Mouse (Mus musculus) stomach, postnatal 0 days (tissue): ENCODE measurements around the gene Primpol.

Experiments used
- CTCF ChIP-seq: IDR thresholded peaks from 2 replicates; pipeline ENCODE4 v1.5.1; 2016; ENCODE audit warnings: antibody characterized with exemption, low read depth, mild to moderate bottlenecking, moderate library complexity
- EP300 ChIP-seq: optimal IDR thresholded peaks from 2 replicates; pipeline ENCODE3; 2016; ENCODE audit warnings: antibody characterized with exemption

DNA sequence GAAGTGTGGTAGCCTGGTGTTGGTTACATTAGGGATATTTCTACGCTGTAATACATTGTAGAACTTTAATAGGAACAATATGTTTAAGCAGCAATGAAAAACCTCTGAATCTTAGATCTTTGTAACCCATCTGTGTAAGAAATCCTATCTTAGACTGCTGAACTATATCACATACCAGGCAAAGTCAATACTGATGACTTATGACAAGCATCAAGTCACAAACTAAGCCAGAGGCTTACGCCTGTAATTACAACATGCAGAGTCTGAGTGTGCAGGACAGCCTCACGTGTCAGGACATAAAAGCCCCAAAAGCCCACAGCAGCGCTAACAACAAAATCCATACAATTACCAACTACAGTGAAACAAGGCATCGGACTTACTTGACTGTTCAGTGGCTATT is 13.4 kb downstream of the Primpol start:
- TF ChIP-seq EP300 = no peak
- TF ChIP-seq CTCF = no peak
